Mouse (Mus musculus) granulocyte monocyte progenitor cell, adult 5-6 weeks (primary cell): Measurements from ENCODE around the gene March10. TPM values are rescaled to one million over a fixed set of nuclear protein-coding genes. Genes with fewer than 3 reads are reported as not detected.

Source experiments
- ATAC-seq: replicated peaks from 2 replicates; pipeline ENCODE4 v1.8.0; 2016; ENCODE audit warnings: mild to moderate bottlenecking, moderate TSS enrichment, inconsistent platforms; ENCODE audit not compliant: poor library complexity, severe bottlenecking
- total RNA-seq, 2 experiments: library from RNA; stranded (forward) in 1 of 2; stranded (reverse) in 1 of 2; fragments of 200-712, 200-1000 nt in 1 of 2; fragments of >200 nt in 1 of 2; fragmentation: Nextera tagmentation in 1 of 2; gene quantifications; 2 replicates each; pipeline ENCODE4 v1.2.3; 2014 to 2017

March10 gene
- total RNA-seq (2014; fragmentation: Nextera tagmentation), result not detected in 2 replicates
- not detected in 2 replicates for total RNA-seq (2017)

- peak; percentile 25 for ATAC-seq
These were observed at the start of gene March10 for GRCm38 (mm10) chr11:105456497-105456907. March10 (minus strand) TSS chr11:105456735.

GRCm38 (mm10) chr11:105506322-105506721 lies 49.8 kb upstream of the March10 start:
- peak; percentile 85 for ATAC-seq

GRCm38 (mm10) chr11:105505038-105505437 lies 48.5 kb upstream of the March10 start:
- no peak for ATAC-seq

GRCm38 (mm10) chr11:105502311-105502710 lies 45.8 kb upstream of the March10 start:
- peak; percentile 81 for ATAC-seq

- ATAC-seq, result no peak
These were observed 41.0 kb upstream of the March10 start for GRCm38 (mm10) chr11:105497505-105497904.

- ATAC-seq, result peak; percentile 79
These were observed 40.1 kb upstream of the March10 start for GRCm38 (mm10) chr11:105496665-105497064.

- ATAC-seq, result no peak
These were observed 39.2 kb upstream of the March10 start for GRCm38 (mm10) chr11:105495591-105496270.

- ATAC-seq, result no peak
These were observed 38.3 kb upstream of the March10 start for GRCm38 (mm10) chr11:105494786-105495369.

GRCm38 (mm10) chr11:105492392-105492791 lies 35.9 kb upstream of the March10 start:
- ATAC-seq, result no peak

- ATAC-seq, result no peak
These were observed 34.4 kb upstream of the March10 start for GRCm38 (mm10) chr11:105490971-105491370.

- no peak for ATAC-seq
These were observed 28.9 kb upstream of the March10 start for GRCm38 (mm10) chr11:105485412-105485811.

- ATAC-seq, result no peak; the same call in 1 of the 2 replicates
These were observed 28.5 kb upstream of the March10 start for GRCm38 (mm10) chr11:105484993-105485392.

- no peak for ATAC-seq
These were observed 26.2 kb upstream of the March10 start for GRCm38 (mm10) chr11:105482747-105483146.

GRCm38 (mm10) chr11:105474746-105475145 lies 18.2 kb upstream of the March10 start:
- no peak for ATAC-seq

GRCm38 (mm10) chr11:105474352-105474736 lies 17.8 kb upstream of the March10 start:
- peak; percentile 40; the same call in 1 of the 2 replicates for ATAC-seq

- ATAC-seq, result peak; percentile 37; the same call in 1 of the 2 replicates
These were observed 17.3 kb upstream of the March10 start for GRCm38 (mm10) chr11:105473716-105474351.

GRCm38 (mm10) chr11:105472610-105473009 lies 16.1 kb upstream of the March10 start:
- no peak for ATAC-seq

- no peak for ATAC-seq
These were observed 14.4 kb upstream of the March10 start for GRCm38 (mm10) chr11:105470896-105471295.

- no peak for ATAC-seq
These were observed 13.0 kb upstream of the March10 start for GRCm38 (mm10) chr11:105469561-105469960.

- ATAC-seq, result peak; percentile 13; the same call in 1 of the 2 replicates
These were observed 12.6 kb upstream of the March10 start for GRCm38 (mm10) chr11:105469091-105469507.

GRCm38 (mm10) chr11:105468436-105468835 lies 11.9 kb upstream of the March10 start:
- no peak for ATAC-seq
